Mouse (Mus musculus) heart, adult 2 months (tissue): Measurements from ENCODE around the gene Aacs.

ENCODE experiments used
- CTCF ChIP-seq: fragments of 200-600 bp; IDR thresholded peaks from 2 replicates; pipeline ENCODE4 v1.8.1; 2022; ENCODE audit warnings: antibody characterized with exemption, mild to moderate bottlenecking, moderate library complexity
- EP300 ChIP-seq: fragments of 200-500 bp; IDR thresholded peaks from 2 replicates; pipeline ENCODE4 v1.6.1; 2011; ENCODE audit warnings: low read depth, low read length, control low read depth; ENCODE audit not compliant: insufficient read depth

DNA sequence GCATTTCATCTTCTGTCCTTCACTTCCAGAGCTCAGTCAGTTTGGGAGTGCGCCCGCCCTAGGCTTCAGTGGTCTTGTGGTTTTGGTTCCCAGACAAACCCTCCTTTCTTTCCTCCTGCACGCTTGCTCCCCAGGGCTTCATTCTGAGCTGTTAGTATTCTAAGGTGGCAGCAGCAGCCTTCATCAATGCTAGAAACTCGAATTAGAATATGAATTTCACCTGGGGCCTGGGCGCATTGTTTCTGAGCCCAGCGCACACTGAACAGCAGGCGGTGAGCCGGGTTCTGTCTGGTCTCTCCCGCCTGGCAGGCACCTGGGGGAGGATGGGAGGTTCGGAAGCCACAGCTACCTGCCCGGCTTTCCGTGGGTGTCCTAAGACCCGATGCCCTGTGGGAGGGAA lies 70.7 kb downstream of the Aacs start:
- TF ChIP-seq CTCF, result no peak
- no peak for TF ChIP-seq EP300
